Mouse (Mus musculus) bone marrow, adult 2 months (tissue): ENCODE measurements around the gene Ackr1.

ENCODE experiments used
- CTCF ChIP-seq: fragments of 200-500 bp; IDR thresholded peaks from 2 replicates; pipeline ENCODE4 v1.5.1; 2011; ENCODE audit warnings: low read length, control low read depth; ENCODE audit not compliant: control insufficient read depth, insufficient read depth
- POLR2A ChIP-seq: fragments of 200-500 bp; IDR thresholded peaks from 2 replicates; pipeline ENCODE4 v1.6.1; 2011; ENCODE audit warnings: low read depth, mild to moderate bottlenecking, control low read depth, low read length, borderline replicate concordance; ENCODE audit not compliant: control insufficient read depth

DNA sequence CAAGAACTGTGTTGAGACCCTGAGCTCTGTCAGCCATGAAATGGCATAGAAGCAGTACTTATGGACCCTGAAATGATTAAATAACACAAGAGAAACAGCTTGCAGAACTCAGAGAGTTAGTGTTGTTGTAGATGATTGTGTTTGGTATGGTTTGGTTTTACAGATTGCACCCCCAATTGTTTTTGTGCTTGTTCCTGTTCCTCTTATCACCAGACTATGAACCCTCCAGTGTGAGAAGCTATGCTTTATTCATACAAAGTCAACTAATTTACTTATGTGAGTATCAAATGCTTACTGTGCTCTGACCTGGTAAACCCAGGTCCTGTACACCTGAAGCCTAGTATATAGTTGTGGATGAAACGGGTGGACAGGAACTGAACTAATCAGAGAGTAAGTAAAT lies 7.0 kb downstream of the Ackr1 start:
- TF ChIP-seq CTCF (no peak), POLR2A (no peak)
